Mouse (Mus musculus): ENCODE results near the gene Ifrd1.

DNA sequence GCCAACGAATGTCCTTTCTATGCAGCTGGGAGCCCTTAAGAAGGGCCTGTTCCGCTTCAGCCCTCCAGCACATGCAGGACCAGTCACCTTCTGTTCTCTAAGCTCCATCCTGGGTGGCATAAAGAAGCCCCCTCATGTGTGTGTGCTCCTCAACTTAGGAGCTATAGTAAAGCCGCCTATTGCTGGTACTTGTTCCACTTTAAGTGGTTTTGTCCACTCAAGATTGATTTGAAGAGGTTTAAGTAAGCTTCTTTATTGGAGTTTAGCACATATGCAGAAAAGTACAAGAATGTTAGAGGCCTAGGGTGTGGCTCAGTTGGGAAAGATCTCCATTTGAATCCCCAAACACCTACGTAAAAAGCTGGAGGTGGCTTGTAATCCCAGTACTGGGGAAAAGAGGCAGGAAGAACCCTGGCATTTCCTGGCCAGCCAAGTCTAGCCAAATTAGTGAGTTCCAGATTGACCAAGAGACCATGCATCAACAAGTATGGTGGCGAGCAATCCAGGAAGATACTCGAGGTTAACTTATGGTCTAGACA, 10.2 kb upstream of the Ifrd1 start:
- no peak for TF ChIP-seq CTCF (IDR thresholded peaks at IDR 0.05; ENCODE audit: low read depth, low read length)
- no peak for TF ChIP-seq POLR2A (IDR thresholded peaks at IDR 0.05; ENCODE audit: insufficient read depth, low read length)
